Mouse (Mus musculus) CH12F3 (cell line): ENCODE data around the gene Nadsyn1.

Experiments used
- in situ Hi-C: fragments of 300-500 bp; cut with MboI; formaldehyde crosslinking; loops from 2 replicates; pipeline ENCODE4 v1.14.3; 2020; ENCODE audit warnings: low sequenced_read_pairs

Nadsyn1 gene

GRCm38 (mm10) chr7:143756125-143757026 lies 66.3 kb downstream of the Nadsyn1 start, which contains the start of gene Osbpl5:
Osbpl5 (minus strand) TSS chr7:143756985.
- in situ Hi-C loops, result loop anchor here (25.0 kb wide), 1 partner anchor 169 kb away; no protein-coding TSS in a partner anchor

GRCm38 (mm10) chr7:143755357-143756124 lies 67.1 kb downstream of the Nadsyn1 start:
- in situ Hi-C loops, result loop anchor here (25.0 kb wide), 1 partner anchor 168 kb away; no protein-coding TSS in a partner anchor

DNA sequence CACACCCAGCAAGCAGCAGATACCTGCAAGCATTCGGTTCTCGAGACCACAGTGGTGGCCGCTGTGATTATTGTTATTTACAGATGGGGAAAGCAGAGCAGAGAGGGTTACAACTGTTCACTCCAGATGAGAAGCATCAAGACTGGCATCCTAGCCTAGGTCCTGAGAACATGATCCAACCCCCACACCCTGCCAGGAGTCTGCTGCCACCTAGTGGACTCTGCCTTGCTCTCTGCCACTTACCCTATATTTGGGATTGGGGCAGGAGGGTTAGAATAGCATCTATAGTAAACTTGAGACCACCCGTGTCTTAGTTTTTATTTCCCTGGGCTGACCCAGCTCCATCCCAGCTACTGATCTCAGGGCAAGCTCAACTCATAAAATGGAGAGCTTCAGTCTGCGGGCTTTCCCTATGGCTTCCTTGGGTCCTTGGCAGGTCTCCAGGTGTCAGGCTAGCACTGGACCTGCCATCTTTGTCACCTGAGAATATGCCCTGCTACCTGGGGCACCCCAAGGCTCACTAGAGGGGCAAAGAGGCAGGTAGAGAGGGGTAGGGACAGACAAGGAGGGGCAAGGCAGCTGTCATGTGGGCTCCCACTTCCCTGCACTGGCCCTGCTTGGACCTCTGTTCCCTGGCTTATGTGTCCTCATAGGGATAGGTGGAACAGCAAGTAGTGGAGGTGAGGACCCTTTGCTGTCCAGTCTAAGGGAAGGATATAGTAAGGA lies 68.5 kb downstream of the Nadsyn1 start:
- in situ Hi-C loops, result loop anchor here (25.0 kb wide), 1 partner anchor 167 kb away; no protein-coding TSS in a partner anchor

- in situ Hi-C loops, result loop anchor here (25.0 kb wide), 1 partner anchor 165 kb away; no protein-coding TSS in a partner anchor
Observed at GRCm38 (mm10) chr7:143752606-143753005, 70.0 kb downstream of the Nadsyn1 start.

- in situ Hi-C loops, result loop anchor here (25.0 kb wide), 1 partner anchor 165 kb away; no protein-coding TSS in a partner anchor
Observed at GRCm38 (mm10) chr7:143752056-143752455, 70.6 kb downstream of the Nadsyn1 start.

GRCm38 (mm10) chr7:143751380-143751779 lies 71.3 kb downstream of the Nadsyn1 start:
- in situ Hi-C loops, result loop anchor here (25.0 kb wide), 1 partner anchor 164 kb away; no protein-coding TSS in a partner anchor

GRCm38 (mm10) chr7:143749045-143749444 lies 73.6 kb downstream of the Nadsyn1 start:
- in situ Hi-C loops, result no loop called here

GRCm38 (mm10) chr7:143748041-143748868 lies 74.4 kb downstream of the Nadsyn1 start:
- in situ Hi-C loops, result no loop called here
